Mouse (Mus musculus) G1E (cell line): ENCODE measurements around the gene Olfr574. TPM values are rescaled to one million over a fixed set of nuclear protein-coding genes. Genes with fewer than 3 reads are reported as not detected.

ENCODE experiments used
- ATAC-seq: 2 replicates; pipeline ENCODE4 v1.8.0; 2016; ENCODE audit warnings: mild to moderate bottlenecking; ENCODE audit not compliant: insufficient number of reproducible peaks, poor library complexity, low FRiP score, severe bottlenecking; ENCODE audit errors: extremely low read depth
- DNase-seq: peaks from one replicate; pipeline ENCODE4 v3.0.0; 2012; ENCODE audit warnings: low spot score
- H3K27me3 ChIP-seq: 2 replicates; pipeline ENCODE4 v1.6.1; 2012; ENCODE audit warnings: mild to moderate bottlenecking, low read length, inconsistent platforms; ENCODE audit not compliant: insufficient read depth
- H3K36me3 ChIP-seq: replicated peaks from 2 replicates; pipeline ENCODE3; 2012; ENCODE audit warnings: mild to moderate bottlenecking, inconsistent platforms
- H3K4me1 ChIP-seq: 2 replicates; pipeline ENCODE4 v1.6.1; 2012; ENCODE audit warnings: low read depth, low read length, inconsistent platforms, mixed read lengths; ENCODE audit not compliant: insufficient read depth
- H3K4me3 ChIP-seq: 2 replicates; pipeline ENCODE4 v1.5.1; 2012; ENCODE audit warnings: low read depth, mild to moderate bottlenecking, inconsistent platforms, low read length, moderate library complexity, mixed read lengths
- H3K9me3 ChIP-seq: replicated peaks from 2 replicates; pipeline ENCODE4 v1.6.1; 2012; ENCODE audit warnings: inconsistent platforms
- CTCF ChIP-seq: IDR thresholded peaks from 2 replicates; pipeline ENCODE4 v1.5.1; 2012; ENCODE audit warnings: low read depth, low read length, inconsistent platforms, mixed read lengths
- GATA1 ChIP-seq: IDR thresholded peaks from 2 replicates; pipeline ENCODE4 v1.6.1; 2012; ENCODE audit warnings: borderline replicate concordance, low read length, inconsistent platforms, mixed read lengths
- GATA2 ChIP-seq: IDR thresholded peaks from 2 replicates; pipeline ENCODE4 v1.6.1; 2012; ENCODE audit warnings: low read depth, low read length, inconsistent platforms, borderline replicate concordance
- POLR2AphosphoS5 ChIP-seq: IDR thresholded peaks from 2 replicates; pipeline ENCODE4 v1.6.1; 2012; ENCODE audit warnings: low read depth, low read length, inconsistent platforms; ENCODE audit not compliant: insufficient replicate concordance
- TAL1 ChIP-seq: conservative IDR thresholded peaks from 2 replicates; pipeline ENCODE4 v1.6.1; 2012; ENCODE audit warnings: low read depth, low read length, inconsistent platforms, mixed read lengths
- polyA plus RNA-seq: library from polyadenylated mRNA; stranded (reverse); fragments of >175 nt; gene quantifications from 2 replicates; pipeline ENCODE4 v1.2.3, GENCODE M21; 2012
- total RNA-seq, 2 experiments: library from RNA; stranded (forward) in 1 of 2; stranded (reverse) in 1 of 2; fragments of 200-1000 nt in 1 of 2; fragments of >200 nt in 1 of 2; fragmentation: Nextera tagmentation in 1 of 2; gene quantifications; 2 replicates each; pipeline ENCODE4 v1.2.3; 2014 to 2017

The Olfr574 gene
- total and polyA plus RNA-seq, 3 experiments = not detected

DNA sequence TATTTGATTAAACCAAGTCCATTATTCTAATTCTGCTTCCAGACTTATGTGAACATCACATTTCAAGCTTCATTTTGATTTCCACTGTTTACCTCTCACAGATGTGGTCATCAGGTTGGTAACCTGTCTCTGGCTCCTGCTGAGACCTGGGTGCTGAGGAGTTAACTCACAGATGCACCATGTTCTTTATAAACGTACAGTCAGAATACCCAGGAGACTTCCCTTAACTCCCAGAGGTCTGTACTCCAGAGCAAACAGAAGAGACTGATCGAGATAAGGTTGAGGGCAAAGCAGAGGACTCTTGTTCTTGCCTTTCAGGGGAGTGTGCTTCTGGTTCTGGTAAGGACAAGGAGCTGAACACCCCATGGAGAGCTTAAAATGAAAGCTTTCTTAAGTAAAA is 14.1 kb downstream of the Olfr574 start, which contains the start of gene Olfr576:
TSS of gene Olfr576 (plus strand) at position 301 of the 400 bp plus-strand sequence.
- no peak for TF ChIP-seq POLR2AphosphoS5

DNA sequence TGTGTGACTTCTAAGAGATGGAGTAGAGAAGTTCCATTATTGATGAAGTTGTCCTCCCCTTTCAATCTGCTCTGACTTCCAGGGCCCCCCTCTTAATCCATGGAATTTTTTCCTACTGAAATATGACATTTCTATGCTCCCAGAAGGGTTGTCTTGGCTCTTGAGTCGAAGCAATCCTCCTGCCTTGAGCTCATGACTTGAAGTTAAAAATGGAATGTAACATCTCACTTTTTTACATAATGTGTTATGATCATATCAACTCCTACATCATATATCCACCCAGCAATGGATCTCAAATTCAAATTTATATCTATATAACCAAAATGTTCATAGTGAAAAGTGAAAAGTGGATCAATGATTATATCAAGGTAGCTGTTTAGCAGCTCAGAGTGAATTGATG is 26.1 kb downstream of the Olfr574 start:
- H3K4me1 ChIP-seq = no peaks in the 10 kb centered on the region
- H3K4me3 ChIP-seq = no peak overlapping the region
- no peaks in the 10 kb centered on the region for H3K36me3 ChIP-seq
- ATAC-seq (no peak), DNase-seq (no peak)
- TF ChIP-seq POLR2AphosphoS5 (no peak), TAL1 (no peak), GATA2 (no peak)
- H3K9me3 ChIP-seq = no peaks in the 10 kb centered on the region
- H3K27me3 ChIP-seq = no peaks in the 10 kb centered on the region

More for the DNA sequence above, 14.1 kb downstream of the Olfr574 start, which contains the start of gene Olfr576:
- no peak within 1 kb of the TSS for H3K4me3 ChIP-seq
- peaks cover 9% of the 10 kb centered on the region; the same call in 1 of the 2 replicates for H3K4me1 ChIP-seq
- H3K36me3 ChIP-seq = no peaks in the 10 kb centered on the region
- no peak for DNase-seq
- H3K27me3 ChIP-seq = no peaks in the 10 kb centered on the region
- no peak for ATAC-seq
- H3K9me3 ChIP-seq = no peaks in the 10 kb centered on the region

DNA sequence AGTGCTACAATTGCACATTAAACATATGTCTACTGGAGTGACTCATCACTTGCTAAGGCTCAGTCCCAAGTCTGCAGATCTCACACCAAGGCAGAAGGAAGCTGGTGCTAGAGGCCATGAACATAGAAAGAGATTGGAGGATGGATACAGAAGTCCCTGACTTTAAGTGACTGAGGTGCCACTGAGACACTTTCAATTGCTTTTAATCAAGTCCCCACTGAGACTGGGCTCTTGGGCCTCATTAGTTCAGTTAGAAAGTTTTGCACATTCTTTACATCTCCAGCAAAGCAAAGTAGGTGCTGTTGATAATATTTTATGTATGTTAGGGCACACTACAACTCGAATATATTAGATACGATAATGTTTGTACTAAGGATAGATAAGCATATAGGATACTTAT is 27.6 kb downstream of the Olfr574 start, which contains the start of gene Olfr577:
TSS of gene Olfr577 (minus strand) at position 101 of the 400 bp plus-strand sequence.
- Histone ChIP-seq H3K27me3 (no peaks in the 10 kb centered on the region), H3K4me3 (no peak within 1 kb of the TSS), H3K9me3 (no peaks in the 10 kb centered on the region), H3K36me3 (no peaks in the 10 kb centered on the region), H3K4me1 (no peaks in the 10 kb centered on the region)
- TF ChIP-seq GATA1 = no peak
- TF ChIP-seq POLR2AphosphoS5 = no peak
- no peak for TF ChIP-seq GATA2
- TF ChIP-seq TAL1 = no peak
- no peak for TF ChIP-seq CTCF
- DNase-seq (no peak), ATAC-seq (no peak)

DNA sequence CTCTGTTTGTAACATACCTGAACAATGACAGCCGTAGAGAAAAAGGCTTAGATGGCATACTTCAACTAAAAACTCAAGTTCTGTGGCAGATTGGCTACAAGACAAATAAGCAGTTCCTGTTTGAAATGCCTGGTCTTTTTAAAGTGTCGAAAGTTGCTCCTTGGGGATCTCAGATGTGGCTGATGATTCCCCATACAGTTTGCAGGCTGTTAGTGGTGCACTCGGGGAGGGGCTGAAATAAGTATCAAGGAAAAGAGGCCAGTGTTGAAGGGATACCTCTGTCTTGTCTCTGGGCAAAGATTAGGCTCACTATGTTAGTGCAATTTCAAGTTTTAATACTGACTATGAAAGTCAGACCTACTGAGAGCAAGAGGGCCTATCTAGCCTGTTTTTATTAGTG is 41.0 kb downstream of the Olfr574 start, which contains the start of gene Olfr578:
TSS of gene Olfr578 (minus strand) at position 101 of the 400 bp plus-strand sequence.
- ATAC-seq (no peak), DNase-seq (no peak)
- TF ChIP-seq GATA1 = no peak
- TF ChIP-seq CTCF = no peak
- no peak for TF ChIP-seq TAL1
- no peak for TF ChIP-seq GATA2
- no peak for TF ChIP-seq POLR2AphosphoS5
- H3K36me3 ChIP-seq = no peaks in the 10 kb centered on the region
- H3K4me3 ChIP-seq = no peak within 1 kb of the TSS
- no peaks in the 10 kb centered on the region for H3K9me3 ChIP-seq
- no peaks in the 10 kb centered on the region for H3K27me3 ChIP-seq
- H3K4me1 ChIP-seq = no peaks in the 10 kb centered on the region

Other genes starting within 250 kb of the Olfr574 start
Only the 20 nearest of the 27 such genes appear.
- not detected in 2 replicates for gene Olfr560, start 189.1 kb upstream of the Olfr574 start, total RNA-seq (2014; fragmentation: Nextera tagmentation)
- gene Olfr560, start 189.1 kb upstream of the Olfr574 start, total RNA-seq (2017) = 0.12 and 0.38 TPM in 2 replicates
- not detected in 2 replicates for gene Olfr560, start 189.1 kb upstream of the Olfr574 start, polyA plus RNA-seq
- gene Olfr78, start 189.0 kb upstream of the Olfr574 start, total RNA-seq (2014; fragmentation: Nextera tagmentation) = not detected in 2 replicates
- gene Olfr78, start 189.0 kb upstream of the Olfr574 start, total RNA-seq (2017) = 0.11 and 0.23 TPM in 2 replicates
- gene Olfr78, start 189.0 kb upstream of the Olfr574 start, polyA plus RNA-seq = not detected in 2 replicates
- gene Olfr561, start 177.2 kb upstream of the Olfr574 start, total RNA-seq (2014; fragmentation: Nextera tagmentation) = not detected in 2 replicates
- 0.22 TPM in 1 of 2 replicates, not detected in the other for gene Olfr561, start 177.2 kb upstream of the Olfr574 start, total RNA-seq (2017)
- not detected in 2 replicates for gene Olfr561, start 177.2 kb upstream of the Olfr574 start, polyA plus RNA-seq
- not detected in 2 replicates for gene Olfr564, start 145.0 kb upstream of the Olfr574 start, total RNA-seq (2014; fragmentation: Nextera tagmentation)
- gene Olfr564, start 145.0 kb upstream of the Olfr574 start, total RNA-seq (2017) = not detected in 2 replicates
- gene Olfr564, start 145.0 kb upstream of the Olfr574 start, polyA plus RNA-seq = not detected in 2 replicates
- not detected in 2 replicates for gene Olfr566, start 89.7 kb upstream of the Olfr574 start, total RNA-seq (2014; fragmentation: Nextera tagmentation)
- 0.06 and 0.16 TPM in 2 replicates for gene Olfr566, start 89.7 kb upstream of the Olfr574 start, total RNA-seq (2017)
- gene Olfr566, start 89.7 kb upstream of the Olfr574 start, polyA plus RNA-seq = not detected in 2 replicates
- not detected in 2 replicates for gene Olfr568, start 71.3 kb upstream of the Olfr574 start, total RNA-seq (2014; fragmentation: Nextera tagmentation)
- gene Olfr568, start 71.3 kb upstream of the Olfr574 start, total RNA-seq (2017) = not detected in 2 replicates
- gene Olfr568, start 71.3 kb upstream of the Olfr574 start, polyA plus RNA-seq = not detected in 2 replicates
- not detected in 2 replicates for gene Olfr569, start 57.6 kb upstream of the Olfr574 start, total RNA-seq (2014; fragmentation: Nextera tagmentation)
- 0.06 and 0.16 TPM in 2 replicates for gene Olfr569, start 57.6 kb upstream of the Olfr574 start, total RNA-seq (2017)
- gene Olfr569, start 57.6 kb upstream of the Olfr574 start, polyA plus RNA-seq = not detected in 2 replicates
- not detected in 2 replicates for gene Olfr570, start 53.9 kb upstream of the Olfr574 start, total RNA-seq (2014; fragmentation: Nextera tagmentation)
- gene Olfr570, start 53.9 kb upstream of the Olfr574 start, total RNA-seq (2017) = not detected in 2 replicates
- not detected in 2 replicates for gene Olfr570, start 53.9 kb upstream of the Olfr574 start, polyA plus RNA-seq
- 0.15 TPM in 1 of 2 replicates, not detected in the other for gene Olfr571, start 30.9 kb upstream of the Olfr574 start, total RNA-seq (2014; fragmentation: Nextera tagmentation)
- gene Olfr571, start 30.9 kb upstream of the Olfr574 start, total RNA-seq (2017) = 0.11 and 0.12 TPM in 2 replicates
- gene Olfr571, start 30.9 kb upstream of the Olfr574 start, polyA plus RNA-seq = not detected in 2 replicates
- not detected in 2 replicates for gene Olfr572, start 24.1 kb upstream of the Olfr574 start, total RNA-seq (2014; fragmentation: Nextera tagmentation)
- 0.22 TPM in 1 of 2 replicates, not detected in the other for gene Olfr572, start 24.1 kb upstream of the Olfr574 start, total RNA-seq (2017)
- gene Olfr572, start 24.1 kb upstream of the Olfr574 start, polyA plus RNA-seq = not detected in 2 replicates
- gene Olfr573-ps1, start 5.9 kb upstream of the Olfr574 start, total RNA-seq (2014; fragmentation: Nextera tagmentation) = not detected in 2 replicates
- gene Olfr573-ps1, start 5.9 kb upstream of the Olfr574 start, total RNA-seq (2017) = not detected in 2 replicates
- not detected in 2 replicates for gene Olfr573-ps1, start 5.9 kb upstream of the Olfr574 start, polyA plus RNA-seq
- gene Olfr575, start 10.3 kb downstream of the Olfr574 start, total RNA-seq (2014; fragmentation: Nextera tagmentation) = not detected in 2 replicates
- gene Olfr575, start 10.3 kb downstream of the Olfr574 start, total RNA-seq (2017) = 0.11 TPM in 1 of 2 replicates, not detected in the other
- gene Olfr575, start 10.3 kb downstream of the Olfr574 start, polyA plus RNA-seq = not detected in 2 replicates
- gene Olfr576, start 14.2 kb downstream of the Olfr574 start, total RNA-seq (2014; fragmentation: Nextera tagmentation) = not detected in 2 replicates
- 0.06 TPM in 1 of 2 replicates, not detected in the other for gene Olfr576, start 14.2 kb downstream of the Olfr574 start, total RNA-seq (2017)
- gene Olfr576, start 14.2 kb downstream of the Olfr574 start, polyA plus RNA-seq = not detected in 2 replicates
- not detected in 2 replicates for gene Olfr577, start 27.5 kb downstream of the Olfr574 start, total RNA-seq (2014; fragmentation: Nextera tagmentation)
- 0.05 TPM in 1 of 2 replicates, not detected in the other for gene Olfr577, start 27.5 kb downstream of the Olfr574 start, total RNA-seq (2017)
- gene Olfr577, start 27.5 kb downstream of the Olfr574 start, polyA plus RNA-seq = not detected in 2 replicates
- not detected in 2 replicates for gene Olfr578, start 40.9 kb downstream of the Olfr574 start, total RNA-seq (2014; fragmentation: Nextera tagmentation)
- 0.05 TPM in 1 of 2 replicates, not detected in the other for gene Olfr578, start 40.9 kb downstream of the Olfr574 start, total RNA-seq (2017)
- gene Olfr578, start 40.9 kb downstream of the Olfr574 start, polyA plus RNA-seq = not detected in 2 replicates
- not detected in 2 replicates for gene Olfr582, start 89.6 kb downstream of the Olfr574 start, total RNA-seq (2014; fragmentation: Nextera tagmentation)
- gene Olfr582, start 89.6 kb downstream of the Olfr574 start, total RNA-seq (2017) = 0.16 TPM in 1 of 2 replicates, not detected in the other
- not detected in 2 replicates for gene Olfr582, start 89.6 kb downstream of the Olfr574 start, polyA plus RNA-seq
- not detected in 2 replicates for gene Olfr583, start 102.8 kb downstream of the Olfr574 start, total RNA-seq (2014; fragmentation: Nextera tagmentation)
- gene Olfr583, start 102.8 kb downstream of the Olfr574 start, total RNA-seq (2017) = 0.11 and 0.29 TPM in 2 replicates
- not detected in 2 replicates for gene Olfr583, start 102.8 kb downstream of the Olfr574 start, polyA plus RNA-seq
- not detected in 2 replicates for gene Olfr584, start 133.4 kb downstream of the Olfr574 start, total RNA-seq (2014; fragmentation: Nextera tagmentation)
- gene Olfr584, start 133.4 kb downstream of the Olfr574 start, total RNA-seq (2017) = 0.06 and 0.16 TPM in 2 replicates
- not detected in 2 replicates for gene Olfr584, start 133.4 kb downstream of the Olfr574 start, polyA plus RNA-seq
- not detected in 2 replicates for gene Olfr585, start 149.3 kb downstream of the Olfr574 start, total RNA-seq (2014; fragmentation: Nextera tagmentation)
- gene Olfr585, start 149.3 kb downstream of the Olfr574 start, total RNA-seq (2017) = not detected in 2 replicates
- not detected in 2 replicates for gene Olfr585, start 149.3 kb downstream of the Olfr574 start, polyA plus RNA-seq
- not detected in 2 replicates for gene Olfr586, start 177.2 kb downstream of the Olfr574 start, total RNA-seq (2014; fragmentation: Nextera tagmentation)
- 0.06 and 0.22 TPM in 2 replicates for gene Olfr586, start 177.2 kb downstream of the Olfr574 start, total RNA-seq (2017)
- gene Olfr586, start 177.2 kb downstream of the Olfr574 start, polyA plus RNA-seq = not detected in 2 replicates